Mouse (Mus musculus): ENCODE data around the gene Ptpra. TPM values are rescaled to one million over a fixed set of nuclear protein-coding genes. Genes with fewer than 3 reads are reported as not detected.

Gene Ptpra
- polyA plus RNA-seq, 1 experiment from 2014 or later, result 104 TPM

DNA sequence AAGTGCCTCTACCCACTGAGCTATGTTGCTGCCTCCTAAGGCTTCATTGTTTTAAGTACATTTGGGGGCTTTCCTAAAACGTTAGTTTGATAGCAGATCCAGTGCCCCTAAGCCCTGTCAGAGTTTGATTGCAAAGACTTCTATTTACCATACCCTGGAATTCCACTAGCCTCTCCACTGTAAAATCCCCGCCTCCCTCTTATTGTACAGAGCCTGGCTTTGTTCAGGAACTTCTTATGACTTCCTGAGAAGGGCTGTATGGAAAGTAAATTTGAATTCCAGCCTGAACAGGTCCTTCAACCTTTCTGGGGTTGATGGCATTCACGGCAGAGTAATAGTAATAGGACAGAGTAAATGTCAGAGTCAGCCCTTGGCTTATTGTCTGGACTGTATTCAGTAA is 86.8 kb downstream of the Ptpra start:
- H3K4me1 ChIP-seq, result no peaks in the 10 kb centered on the region
- H3K4me2 ChIP-seq (replicated peaks), result no peak overlapping the region
- no peak overlapping the region for H3K4me3 ChIP-seq
- WGBS, result 82% methylated on average over 3 of the region's 3 CpGs
- H3K27me3 ChIP-seq, result no peaks in the 10 kb centered on the region
- no peaks in the 10 kb centered on the region for H3K9me3 ChIP-seq
- H3K9ac ChIP-seq, result no peak overlapping the region
- no peak overlapping the region for H3K27ac ChIP-seq
- no peak for ATAC-seq (ENCODE audit: low FRiP score, low read depth)
- H3K36me3 ChIP-seq, result peaks cover 92% of the 10 kb centered on the region

DNA sequence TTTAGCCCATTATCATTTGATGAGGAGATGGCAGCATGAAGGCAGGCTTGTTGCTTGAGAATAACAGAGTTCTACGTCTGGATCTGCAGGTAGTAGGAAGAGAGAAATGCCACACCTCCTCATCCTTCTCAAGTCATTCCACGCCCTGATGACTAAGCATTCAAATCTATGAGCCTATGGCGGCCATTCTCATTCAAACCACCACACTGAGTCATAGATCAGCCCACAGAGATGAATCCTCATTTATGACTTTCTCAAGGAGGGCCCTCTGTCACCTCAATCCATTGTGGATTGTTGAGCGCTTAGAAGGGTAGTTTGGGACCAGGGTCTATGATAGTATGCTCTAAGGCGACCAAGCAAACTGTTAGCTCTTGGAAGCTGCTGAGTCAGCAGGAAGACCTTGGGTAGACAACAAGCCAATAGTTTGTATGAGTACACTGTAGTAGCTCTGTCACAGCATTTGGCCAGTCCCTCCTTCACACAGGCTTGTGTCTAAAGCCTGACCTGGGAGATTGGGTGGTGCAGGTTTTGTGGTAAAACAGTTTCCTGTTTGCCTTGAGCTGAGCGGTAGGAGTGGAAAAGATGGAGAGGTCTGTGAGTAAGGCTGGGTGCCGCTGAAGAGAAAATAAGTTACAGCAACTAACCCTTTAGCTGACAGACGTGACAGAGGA is 88.9 kb downstream of the Ptpra start:
- peaks cover 95% of the 10 kb centered on the region for H3K36me3 ChIP-seq
- no peak for ATAC-seq (ENCODE audit: low FRiP score, low read depth)

DNA sequence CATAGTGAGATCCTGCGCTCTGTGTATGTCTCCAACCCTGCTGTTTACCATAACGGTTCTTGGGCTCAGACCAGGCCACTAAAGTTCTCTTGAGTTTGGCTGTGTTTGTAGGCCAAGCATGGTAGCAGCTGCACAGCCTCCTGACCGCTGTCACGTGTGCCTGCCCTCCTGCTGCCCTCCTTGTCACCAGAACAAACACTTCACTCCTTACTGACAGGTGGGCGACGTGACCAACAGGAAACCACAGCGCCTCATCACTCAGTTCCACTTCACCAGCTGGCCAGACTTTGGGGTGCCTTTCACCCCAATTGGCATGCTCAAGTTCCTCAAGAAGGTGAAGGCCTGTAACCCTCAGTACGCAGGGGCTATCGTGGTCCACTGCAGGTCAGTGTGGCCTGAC is 90.2 kb downstream of the Ptpra start:
- WGBS, result 90% methylated on average over 9 of the region's 9 CpGs
- no peaks in the 10 kb centered on the region for H3K27me3 ChIP-seq
- H3K4me2 ChIP-seq (replicated peaks), result no peak overlapping the region
- H3K4me1 ChIP-seq, result no peaks in the 10 kb centered on the region
- no peak for ATAC-seq (ENCODE audit: low FRiP score, low read depth)
- H3K27ac ChIP-seq, result no peak overlapping the region; the same call in 1 of the 2 replicates
- no peak overlapping the region for H3K4me3 ChIP-seq
- no peak overlapping the region for H3K9ac ChIP-seq
- peaks cover 95% of the 10 kb centered on the region for H3K36me3 ChIP-seq
- no peaks in the 10 kb centered on the region for H3K9me3 ChIP-seq

More for the DNA sequence above, 88.9 kb downstream of the Ptpra start:
- no peak overlapping the region for H3K9ac ChIP-seq
- H3K27me3 ChIP-seq, result no peaks in the 10 kb centered on the region
- 85% methylated on average over 8 of the region's 8 CpGs for WGBS
- H3K4me2 ChIP-seq (replicated peaks), result no peak overlapping the region
- H3K4me3 ChIP-seq, result no peak overlapping the region
- H3K4me1 ChIP-seq, result no peaks in the 10 kb centered on the region
- H3K9me3 ChIP-seq, result no peaks in the 10 kb centered on the region
- no peak overlapping the region for H3K27ac ChIP-seq

DNA sequence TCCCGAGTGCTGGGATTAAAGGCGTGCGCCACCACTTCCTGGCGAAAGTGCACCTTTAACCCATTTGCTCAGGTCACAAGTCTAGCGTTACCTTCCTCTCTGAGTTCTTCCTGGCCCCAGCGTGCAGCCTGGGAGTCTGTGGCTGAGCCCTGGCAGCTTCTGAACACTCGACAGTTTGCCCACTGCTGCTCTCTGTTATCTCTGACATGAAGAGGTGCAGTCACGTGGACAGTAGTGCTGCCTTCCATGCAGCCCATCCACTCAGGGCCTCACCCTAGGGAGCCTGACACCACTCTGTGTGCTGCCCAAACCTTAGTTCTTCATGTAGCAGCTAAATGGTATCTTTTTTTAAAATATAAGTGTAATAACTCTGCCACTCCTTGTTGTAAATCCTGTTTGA is 96.9 kb downstream of the Ptpra start:
- ATAC-seq (ENCODE audit: low FRiP score, low read depth), result no peak
- 94% methylated on average over 8 of the region's 8 CpGs for WGBS
- no peaks in the 10 kb centered on the region for H3K27me3 ChIP-seq
- no peak overlapping the region for H3K9ac ChIP-seq
- H3K4me1 ChIP-seq, result no peaks in the 10 kb centered on the region
- no peaks in the 10 kb centered on the region for H3K9me3 ChIP-seq
- peaks cover 99% of the 10 kb centered on the region for H3K36me3 ChIP-seq
- no peak overlapping the region for H3K27ac ChIP-seq
- H3K4me3 ChIP-seq, result no peak overlapping the region
- H3K4me2 ChIP-seq (replicated peaks), result no peak overlapping the region

DNA sequence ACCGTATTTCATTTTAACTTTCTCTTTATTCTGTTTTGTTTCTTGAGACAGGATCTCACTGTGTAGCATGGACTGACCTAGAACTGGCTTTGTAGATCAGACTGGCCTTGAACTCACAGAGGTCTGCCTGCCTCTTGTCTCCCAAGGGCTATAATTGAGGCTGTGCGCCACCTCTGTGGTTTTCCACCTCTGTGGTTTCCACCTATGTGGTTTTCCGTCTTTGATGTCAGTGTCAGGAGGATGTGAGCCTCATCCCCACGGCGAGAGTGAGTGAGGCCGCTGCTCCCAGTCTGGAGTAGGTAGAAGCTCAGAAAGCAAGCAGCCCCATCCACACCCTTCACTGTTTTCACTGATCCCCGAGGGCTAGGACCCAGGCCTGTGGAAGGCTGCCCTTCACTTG is 104.8 kb downstream of the Ptpra start:
- H3K27ac ChIP-seq, result no peak overlapping the region
- H3K9me3 ChIP-seq, result no peaks in the 10 kb centered on the region
- peaks cover 85% of the 10 kb centered on the region for H3K36me3 ChIP-seq
- no peak overlapping the region for H3K4me3 ChIP-seq
- no peaks in the 10 kb centered on the region for H3K4me1 ChIP-seq
- no peak for ATAC-seq (ENCODE audit: low FRiP score, low read depth)
- no peak overlapping the region for H3K4me2 ChIP-seq (replicated peaks)
- WGBS, result 85% methylated on average over 7 of the region's 7 CpGs
- H3K9ac ChIP-seq, result no peak overlapping the region
- H3K27me3 ChIP-seq, result no peaks in the 10 kb centered on the region

DNA sequence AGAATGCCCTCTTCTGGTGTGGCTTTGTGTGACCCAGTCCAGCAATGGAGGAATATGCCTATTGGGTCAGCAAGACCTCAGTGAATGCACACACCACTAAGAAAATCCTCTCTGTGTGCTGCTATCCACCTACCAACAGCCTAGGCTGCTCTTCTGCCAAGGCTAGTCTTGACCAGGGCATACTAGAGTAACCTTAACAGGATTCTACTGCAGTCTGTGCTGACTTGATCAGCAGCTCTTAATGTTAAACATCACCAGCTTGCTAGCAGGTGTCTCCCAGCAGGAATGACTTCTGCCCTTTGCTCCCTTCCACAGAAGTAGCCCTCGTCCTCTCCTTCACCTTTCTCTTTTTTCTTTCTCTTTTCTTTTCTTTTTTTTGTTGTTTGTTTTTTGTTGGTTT is 106.2 kb downstream of the Ptpra start:
- Histone ChIP-seq H3K36me3 (peaks cover 71% of the 10 kb centered on the region), H3K27ac (no peak overlapping the region), H3K4me2 (replicated peaks) (no peak overlapping the region), H3K27me3 (no peaks in the 10 kb centered on the region), H3K4me1 (no peaks in the 10 kb centered on the region), H3K4me3 (no peak overlapping the region), H3K9ac (no peak overlapping the region), H3K9me3 (no peaks in the 10 kb centered on the region)
- no peak for ATAC-seq (ENCODE audit: low FRiP score, low read depth)
- WGBS, result 77% methylated on average over 1 of the region's 1 CpGs

DNA sequence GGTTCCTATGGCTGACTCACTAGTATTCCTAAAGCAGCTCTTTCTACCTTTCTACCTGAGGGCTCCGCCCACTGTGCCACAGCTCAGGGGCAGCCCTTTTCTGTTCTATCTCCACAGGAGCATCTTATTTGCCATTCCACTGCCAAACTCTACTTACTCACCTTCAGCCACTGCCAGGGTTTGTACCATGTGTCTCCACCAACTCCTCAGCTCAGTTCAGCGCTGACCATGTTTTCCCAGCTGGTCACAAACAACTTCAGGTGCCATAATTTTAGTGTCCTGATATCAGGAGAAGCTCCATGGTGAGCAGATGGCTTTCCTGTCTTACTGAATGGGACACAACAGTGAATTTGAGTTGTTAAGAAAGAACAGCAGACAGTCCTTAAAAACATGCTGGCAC is 107.4 kb downstream of the Ptpra start:
- Histone ChIP-seq H3K4me2 (replicated peaks) (no peak overlapping the region), H3K9ac (no peak overlapping the region), H3K27me3 (no peaks in the 10 kb centered on the region), H3K4me3 (no peak overlapping the region), H3K27ac (no peak overlapping the region), H3K4me1 (no peaks in the 10 kb centered on the region), H3K36me3 (peaks cover 59% of the 10 kb centered on the region), H3K9me3 (no peaks in the 10 kb centered on the region)
- WGBS, result 98% methylated on average over 2 of the region's 2 CpGs
- no peak for ATAC-seq (ENCODE audit: low FRiP score, low read depth)

DNA sequence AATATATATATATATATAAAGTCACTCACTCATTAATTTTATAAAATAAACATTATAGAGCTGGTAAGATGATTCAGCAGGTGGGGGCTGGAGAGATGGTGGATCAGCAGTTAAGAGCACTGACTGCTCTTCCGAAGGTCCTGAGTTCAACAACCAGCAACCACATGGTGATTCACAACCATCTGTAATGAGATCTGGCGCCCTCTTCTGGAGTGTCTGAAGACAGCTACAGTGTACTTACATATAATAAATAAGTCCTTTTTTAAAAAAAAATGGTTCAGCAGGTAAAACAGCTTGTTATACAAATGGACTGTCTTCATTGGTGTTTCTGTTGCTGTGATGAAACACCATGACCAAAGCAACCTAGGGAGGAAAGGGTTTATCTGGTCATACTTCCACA is 107.9 kb downstream of the Ptpra start:
- WGBS, result 78% methylated on average over 2 of the region's 2 CpGs
- H3K36me3 ChIP-seq, result peaks cover 53% of the 10 kb centered on the region
- no peak overlapping the region for H3K27ac ChIP-seq
- H3K4me2 ChIP-seq (replicated peaks), result no peak overlapping the region
- ATAC-seq (ENCODE audit: low FRiP score, low read depth), result no peak
- H3K9me3 ChIP-seq, result no peaks in the 10 kb centered on the region
- no peak overlapping the region for H3K9ac ChIP-seq
- no peaks in the 10 kb centered on the region for H3K27me3 ChIP-seq
- peaks cover 5% of the 10 kb centered on the region for H3K4me1 ChIP-seq
- H3K4me3 ChIP-seq, result no peak overlapping the region

DNA sequence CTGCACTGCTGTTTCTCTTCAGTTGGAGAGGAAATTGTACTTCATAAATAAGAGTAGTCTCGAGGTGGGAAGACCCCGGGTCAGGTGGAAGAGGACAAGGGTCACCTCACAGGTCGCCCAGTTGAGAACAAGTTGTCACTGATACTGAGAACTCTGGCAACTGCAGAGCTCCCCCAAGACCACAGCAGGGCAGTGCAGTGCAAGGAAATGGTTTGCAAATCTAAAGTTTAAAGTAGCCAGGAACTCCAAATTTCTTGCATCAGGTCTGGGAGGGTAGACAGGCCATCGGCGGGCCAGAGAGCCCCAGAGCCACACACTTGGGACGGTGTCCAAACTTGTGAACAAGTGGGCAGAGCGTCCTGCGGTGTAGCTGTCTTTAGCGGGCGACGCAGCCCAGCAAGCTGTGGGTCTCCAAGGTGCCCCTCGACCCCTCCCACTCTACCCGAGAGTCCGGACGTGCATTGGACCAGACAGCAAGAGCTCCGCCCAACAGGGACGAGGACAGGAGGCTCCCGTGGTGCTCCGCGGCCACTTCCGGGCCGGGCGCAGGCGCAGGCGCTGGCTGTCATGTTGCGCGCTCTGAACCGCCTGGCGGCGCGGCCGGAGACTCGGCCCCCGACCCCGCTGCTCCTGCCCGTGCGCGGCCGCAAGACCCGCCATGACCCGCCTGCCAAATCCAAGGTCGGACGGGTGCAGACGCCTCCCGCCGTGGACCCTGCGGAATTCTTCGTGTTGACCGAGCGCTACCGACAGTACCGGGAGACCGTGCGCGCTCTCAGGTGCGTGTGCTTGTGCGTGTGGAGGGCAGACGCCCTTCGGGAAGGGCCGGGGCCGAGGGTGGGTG is 113.4 kb downstream of the Ptpra start, which contains the start of gene Mrps26:
Mrps26 (plus strand) TSS at position 531 of the 844 bp plus-strand sequence.
- H3K9me3 ChIP-seq, result no peaks in the 10 kb centered on the region
- peak within 1 kb of the TSS; percentile 44; the same call in 1 of the 2 replicates for H3K27ac ChIP-seq
- H3K4me2 ChIP-seq (replicated peaks), result peak within 1 kb of the TSS; percentile 94
- ATAC-seq (ENCODE audit: low FRiP score, low read depth), result peak; percentile 99
- whole genome bisulfite sequencing, result under 1% methylated on average over 61 of the region's 61 CpGs
- H3K4me1 ChIP-seq, result peaks cover 21% of the 10 kb centered on the region
- H3K36me3 ChIP-seq, result peaks cover 23% of the 10 kb centered on the region
- H3K4me3 ChIP-seq, result peak within 1 kb of the TSS; percentile 94
- peak within 1 kb of the TSS; percentile 91 for H3K9ac ChIP-seq
- H3K27me3 ChIP-seq, result no peaks in the 10 kb centered on the region

DNA sequence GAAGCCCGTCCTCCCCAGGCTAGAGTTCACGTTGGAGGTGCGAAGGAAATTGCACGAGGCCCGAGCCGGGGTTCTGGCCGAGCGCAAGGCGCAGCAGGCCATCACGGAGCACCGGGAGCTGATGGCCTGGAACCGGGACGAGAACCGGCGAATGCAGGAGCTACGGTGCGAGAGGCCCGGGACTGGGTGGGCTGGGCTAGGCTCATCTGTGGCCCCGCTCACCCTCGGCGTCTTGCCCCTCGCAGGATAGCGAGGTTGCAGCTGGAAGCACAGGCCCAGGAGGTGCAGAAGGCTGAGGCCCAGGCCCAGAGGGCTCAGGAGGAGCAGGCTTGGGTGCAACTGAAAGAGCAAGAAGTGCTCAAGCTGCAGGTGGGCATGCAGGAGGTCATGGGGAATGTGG is 114.0 kb downstream of the Ptpra start:
- peak overlapping the region; percentile 94 for H3K4me2 ChIP-seq (replicated peaks)
- peak overlapping the region; percentile 94 for H3K4me3 ChIP-seq
- no peaks in the 10 kb centered on the region for H3K9me3 ChIP-seq
- peaks cover 20% of the 10 kb centered on the region for H3K36me3 ChIP-seq
- no peak for ATAC-seq (ENCODE audit: low FRiP score, low read depth)
- H3K9ac ChIP-seq, result peak overlapping the region; percentile 91
- H3K27me3 ChIP-seq, result no peaks in the 10 kb centered on the region
- WGBS, result 0% methylated on average over 23 of the region's 23 CpGs
- no peak overlapping the region for H3K27ac ChIP-seq
- peaks cover 21% of the 10 kb centered on the region for H3K4me1 ChIP-seq

DNA sequence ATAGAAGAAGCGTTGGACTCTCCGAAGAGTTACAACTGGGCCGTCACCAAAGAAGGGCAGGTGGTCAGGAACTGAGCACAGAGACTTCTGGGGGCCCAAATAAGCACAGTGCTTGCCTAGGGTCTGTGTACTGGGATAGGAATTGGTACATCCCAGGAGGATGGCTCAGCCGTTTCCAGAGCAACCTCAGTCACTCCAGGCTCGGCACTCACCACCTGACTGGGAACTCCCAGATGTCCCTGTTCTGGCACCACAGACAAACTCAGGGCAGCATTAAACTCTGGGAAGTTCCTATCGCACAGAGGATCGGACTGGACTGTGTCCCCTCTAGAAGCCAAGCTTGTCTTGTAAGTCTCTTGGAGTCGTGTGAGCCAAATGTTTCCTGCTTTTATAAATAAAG is 114.9 kb downstream of the Ptpra start:
- H3K9me3 ChIP-seq, result no peaks in the 10 kb centered on the region
- ATAC-seq (ENCODE audit: low FRiP score, low read depth), result no peak
- 72% methylated on average over 8 of the region's 8 CpGs for WGBS
- peak overlapping the region; percentile 91 for H3K9ac ChIP-seq
- peaks cover 21% of the 10 kb centered on the region for H3K4me1 ChIP-seq
- H3K27me3 ChIP-seq, result no peaks in the 10 kb centered on the region
- peak overlapping the region; percentile 94 for H3K4me3 ChIP-seq
- H3K4me2 ChIP-seq (replicated peaks), result peak overlapping the region; percentile 94
- no peak overlapping the region for H3K27ac ChIP-seq
- H3K36me3 ChIP-seq, result peaks cover 20% of the 10 kb centered on the region

DNA sequence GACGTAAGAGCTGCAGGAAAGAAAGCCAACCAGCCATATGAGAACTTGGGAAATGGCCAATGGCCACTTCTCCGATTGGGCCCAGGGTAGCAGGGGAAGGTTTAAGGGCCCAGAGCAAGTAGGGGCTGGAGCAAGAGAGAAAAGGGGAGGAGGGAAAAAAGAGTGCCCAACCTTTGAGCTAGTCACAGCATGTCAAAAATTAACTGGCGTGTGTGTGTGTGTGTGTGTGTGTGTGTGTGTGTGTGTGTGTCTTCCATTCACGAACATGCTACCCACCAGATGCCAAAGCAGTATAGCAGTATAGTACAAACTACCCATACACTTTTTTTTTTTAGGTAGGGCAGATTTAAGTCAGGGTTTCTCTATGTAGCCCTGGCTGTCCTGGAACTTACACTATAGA is 118.8 kb downstream of the Ptpra start:
- Histone ChIP-seq H3K4me1 (peaks cover 14% of the 10 kb centered on the region), H3K27me3 (peaks cover 7% of the 10 kb centered on the region), H3K4me3 (no peak overlapping the region), H3K9ac (no peak overlapping the region), H3K36me3 (peaks cover 20% of the 10 kb centered on the region), H3K9me3 (no peaks in the 10 kb centered on the region), H3K27ac (no peak overlapping the region), H3K4me2 (replicated peaks) (no peak overlapping the region)
- WGBS, result 84% methylated on average over 4 of the region's 4 CpGs
- no peak for ATAC-seq (ENCODE audit: low FRiP score, low read depth)
